Mouse (Mus musculus) CD4-positive naive resting alpha-beta T cell, adult 57 days (primary cell): ENCODE data around the gene Pomt2. TPM values are rescaled to one million over a fixed set of nuclear protein-coding genes. Genes with fewer than 3 reads are reported as not detected.

Source experiments
- total RNA-seq: library from RNA; stranded (reverse); gene quantifications from one replicate; pipeline ENCODE4 v1.2.4, GENCODE M21; 2023

Gene Pomt2
- total RNA-seq, result 6.8 TPM

GRCm38 (mm10) chr12:87147395-87148089, at the start of gene Pomt2:
Gene Pomt2 (minus strand): TSS chr12:87147968.

GRCm38 (mm10) chr12:87146966-87147365, 802 bp downstream of the Pomt2 start, which contains the start of gene Gstz1:
Gene Gstz1 (plus strand): TSS chr12:87147165.

GRCm38 (mm10) chr12:87102165-87102631, 45.6 kb downstream of the Pomt2 start, which contains the start of gene Ngb:
Gene Ngb (minus strand): TSS chr12:87102539.

Other genes with a start within 250 kb of the Pomt2 start
- 20.5 TPM for gene Cipc, start 200.9 kb downstream of the Pomt2 start, total RNA-seq
- not detected for gene Zdhhc22, start 157.5 kb downstream of the Pomt2 start, total RNA-seq
- not detected for gene Tmem63c, start 126.6 kb downstream of the Pomt2 start, total RNA-seq
- 0.77 TPM for gene Ngb, start 45.4 kb downstream of the Pomt2 start, total RNA-seq
- 13.7 TPM for gene Gstz1, start 803 bp downstream of the Pomt2 start, total RNA-seq
- 1.8 TPM for gene Samd15, start 51.8 kb upstream of the Pomt2 start, total RNA-seq
- 13.7 TPM for gene Tmed8, start 52.5 kb upstream of the Pomt2 start, total RNA-seq
- 1.6 TPM for gene Noxred1, start 90.8 kb upstream of the Pomt2 start, total RNA-seq
- 27.3 TPM for gene Vipas39, start 118.3 kb upstream of the Pomt2 start, total RNA-seq
- gene Ahsa1, start 118.5 kb upstream of the Pomt2 start, total RNA-seq, result 104 TPM
- not detected for gene Ism2, start 151.7 kb upstream of the Pomt2 start, total RNA-seq
- gene Sptlc2, start 240.4 kb upstream of the Pomt2 start, total RNA-seq, result 82.5 TPM